Mouse (Mus musculus) E14TG2a.4 (cell line): Measurements from ENCODE around the gene Camsap1.

Experiments
- H3K27me3 ChIP-seq: 2 replicates; pipeline ENCODE4 v1.6.1; 2014; ENCODE audit warnings: low read length, control low read depth; ENCODE audit not compliant: insufficient read depth
- H3K36me3 ChIP-seq: 2 replicates; pipeline ENCODE4 v1.6.1; 2014; ENCODE audit warnings: low read length, control low read depth; ENCODE audit not compliant: insufficient read depth
- H3K4me1 ChIP-seq: replicated peaks from 2 replicates; pipeline ENCODE4 v1.6.1; 2014; ENCODE audit warnings: low read depth, low read length, control low read depth
- H3K4me3 ChIP-seq: replicated peaks from 2 replicates; pipeline ENCODE4 v1.5.1; 2014; ENCODE audit warnings: mild to moderate bottlenecking, low read length
- H3K9me3 ChIP-seq: 2 replicates; pipeline ENCODE4 v1.6.1; 2014; ENCODE audit warnings: low read length, control low read depth
- CTCF ChIP-seq: conservative IDR thresholded peaks from 2 replicates; pipeline ENCODE4 v1.5.1; 2014; ENCODE audit warnings: low read length
- NANOG ChIP-seq: IDR thresholded peaks from 2 replicates; pipeline ENCODE4 v1.6.1; 2014; ENCODE audit warnings: borderline replicate concordance, low read length, mixed read lengths
- POU5F1 ChIP-seq: IDR thresholded peaks from 2 replicates; pipeline ENCODE4 v1.6.1; 2014; ENCODE audit warnings: low read length, borderline replicate concordance

The Camsap1 gene

DNA sequence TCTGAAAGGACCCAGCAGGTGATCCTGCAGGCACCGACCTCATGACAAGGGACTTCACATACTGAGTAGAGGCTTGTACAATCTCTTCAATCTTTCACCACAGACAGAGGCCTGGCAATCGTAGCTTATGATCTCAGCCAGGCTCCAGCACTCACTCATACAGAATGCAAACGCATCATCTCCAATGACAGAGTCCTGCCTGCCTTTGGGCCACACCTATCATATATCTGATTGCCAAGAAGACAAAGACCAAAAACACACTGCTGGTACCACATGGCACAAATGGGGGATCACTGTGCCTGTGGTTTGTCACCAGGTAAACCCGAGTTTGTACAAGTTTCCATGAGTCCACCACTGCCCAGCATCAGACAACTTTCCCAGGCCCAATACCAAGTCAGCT is 34.2 kb upstream of the Camsap1 start:
- no peak for TF ChIP-seq CTCF
- TF ChIP-seq POU5F1: no peak
- no peak for TF ChIP-seq NANOG
- Histone ChIP-seq H3K4me1 (peaks cover 30% of the 10 kb centered on the region), H3K9me3 (no peaks in the 10 kb centered on the region), H3K27me3 (no peaks in the 10 kb centered on the region), H3K36me3 (peaks cover 75% of the 10 kb centered on the region), H3K4me3 (no peak overlapping the region)

DNA sequence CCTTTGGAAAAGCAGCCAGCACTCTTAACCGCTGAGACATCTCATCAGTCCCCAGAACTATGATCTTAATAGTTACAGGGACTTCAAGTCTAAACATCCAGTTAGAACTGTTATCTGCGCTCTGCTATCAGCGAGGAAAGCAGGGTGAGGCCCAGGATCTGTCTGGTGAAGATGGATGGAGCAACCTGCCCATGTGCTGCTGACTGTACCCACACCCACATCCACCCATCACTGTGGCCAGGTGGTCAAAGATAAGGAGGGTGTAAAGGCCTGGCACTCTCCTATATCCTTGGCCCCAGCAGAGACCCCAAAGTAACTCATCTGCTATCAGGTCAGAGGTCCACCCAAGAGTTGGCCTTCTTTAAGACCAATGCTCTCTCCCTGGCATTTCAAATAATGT is 30.6 kb upstream of the Camsap1 start:
- no peak overlapping the region for H3K4me3 ChIP-seq

GRCm38 (mm10) chr2:26011420-26011819 is 28.3 kb upstream of the Camsap1 start:
- no peaks in the 10 kb centered on the region for H3K27me3 ChIP-seq
- no peak for TF ChIP-seq POU5F1
- no peak for TF ChIP-seq CTCF
- TF ChIP-seq NANOG: no peak
- H3K9me3 ChIP-seq: no peaks in the 10 kb centered on the region
- no peak overlapping the region for H3K4me3 ChIP-seq
- H3K36me3 ChIP-seq: peaks cover 100% of the 10 kb centered on the region
- H3K4me1 ChIP-seq: no peaks in the 10 kb centered on the region

More for the DNA sequence above, 30.6 kb upstream of the Camsap1 start:
- H3K27me3 ChIP-seq: no peaks in the 10 kb centered on the region
- H3K9me3 ChIP-seq: no peaks in the 10 kb centered on the region
- peaks cover 98% of the 10 kb centered on the region for H3K36me3 ChIP-seq
- H3K4me1 ChIP-seq: peaks cover 13% of the 10 kb centered on the region
- no peak for TF ChIP-seq POU5F1
- no peak for TF ChIP-seq NANOG
- no peak for TF ChIP-seq CTCF

DNA sequence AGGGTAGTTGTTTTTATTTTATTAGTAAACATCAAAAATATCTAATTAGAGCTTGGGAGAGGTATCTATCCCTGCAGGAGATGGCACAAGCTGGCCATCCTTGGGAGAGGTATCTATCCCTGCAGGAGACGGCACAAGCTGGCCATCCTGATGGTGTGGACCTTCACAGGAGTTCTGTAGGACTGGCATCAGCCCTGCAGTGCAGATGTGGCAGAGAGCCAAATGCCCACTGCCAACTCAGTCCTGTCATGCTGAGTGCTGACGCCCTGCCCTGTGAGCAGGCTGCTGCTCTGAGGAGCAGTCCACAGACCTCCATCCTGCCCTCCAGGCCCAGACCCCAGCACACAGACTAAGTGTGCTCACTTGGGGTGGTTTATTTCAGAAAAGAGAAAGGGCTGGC is 18.9 kb upstream of the Camsap1 start:
- TF ChIP-seq CTCF (no peak), NANOG (no peak), POU5F1 (no peak)
- no peaks in the 10 kb centered on the region for H3K9me3 ChIP-seq

DNA sequence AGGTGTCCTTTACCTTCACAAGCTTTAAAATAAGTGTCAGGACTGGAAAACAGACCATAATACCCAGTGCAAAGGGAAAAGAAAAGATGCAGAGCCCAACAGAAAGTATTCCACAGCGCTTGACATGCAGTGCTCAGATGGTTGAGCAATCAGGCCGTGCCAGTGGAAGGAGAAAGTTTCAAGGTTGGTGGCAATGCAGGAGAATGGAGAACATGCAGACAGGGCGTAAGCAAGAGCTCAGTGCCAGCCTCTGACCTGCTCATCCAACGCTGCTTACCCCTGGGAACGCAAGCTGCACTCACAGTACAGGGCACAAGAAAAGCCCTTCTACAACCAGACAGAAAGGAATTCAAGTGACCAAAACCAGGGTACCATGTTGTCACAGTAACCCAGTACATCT is 18.1 kb upstream of the Camsap1 start:
- Histone ChIP-seq H3K36me3 (peaks cover 97% of the 10 kb centered on the region), H3K4me1 (no peaks in the 10 kb centered on the region), H3K4me3 (no peak overlapping the region), H3K27me3 (no peaks in the 10 kb centered on the region), H3K9me3 (no peaks in the 10 kb centered on the region)
- TF ChIP-seq CTCF (no peak), POU5F1 (no peak), NANOG (no peak)

More for the DNA sequence above, 18.9 kb upstream of the Camsap1 start:
- no peaks in the 10 kb centered on the region for H3K27me3 ChIP-seq
- peaks cover 99% of the 10 kb centered on the region for H3K36me3 ChIP-seq
- no peak overlapping the region for H3K4me3 ChIP-seq
- no peaks in the 10 kb centered on the region for H3K4me1 ChIP-seq

DNA sequence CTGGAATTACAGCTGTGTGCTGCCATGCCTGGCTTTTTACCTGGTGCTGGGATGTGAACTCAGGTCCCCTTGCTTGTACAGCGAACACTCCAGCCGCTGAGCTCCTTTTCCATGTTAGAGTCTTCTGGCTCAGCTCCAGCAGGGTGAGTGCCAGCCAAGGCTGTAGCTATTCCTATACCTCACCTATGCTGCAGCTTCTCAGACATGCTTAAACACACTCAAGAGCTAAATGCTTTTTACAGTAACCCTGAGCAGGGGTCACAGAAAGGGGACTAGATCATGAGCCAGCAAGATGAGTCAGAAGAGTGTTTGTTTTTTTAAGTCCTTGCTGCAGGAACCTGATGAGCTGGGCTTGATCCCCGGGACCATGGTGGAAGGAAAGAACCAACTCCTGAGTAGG is 14.6 kb upstream of the Camsap1 start:
- H3K9me3 ChIP-seq: no peaks in the 10 kb centered on the region
- H3K27me3 ChIP-seq: no peaks in the 10 kb centered on the region
- peaks cover 9% of the 10 kb centered on the region for H3K4me1 ChIP-seq
- H3K36me3 ChIP-seq: peaks cover 66% of the 10 kb centered on the region
- H3K4me3 ChIP-seq: no peak overlapping the region
- TF ChIP-seq POU5F1 (no peak), CTCF (no peak), NANOG (no peak)

DNA sequence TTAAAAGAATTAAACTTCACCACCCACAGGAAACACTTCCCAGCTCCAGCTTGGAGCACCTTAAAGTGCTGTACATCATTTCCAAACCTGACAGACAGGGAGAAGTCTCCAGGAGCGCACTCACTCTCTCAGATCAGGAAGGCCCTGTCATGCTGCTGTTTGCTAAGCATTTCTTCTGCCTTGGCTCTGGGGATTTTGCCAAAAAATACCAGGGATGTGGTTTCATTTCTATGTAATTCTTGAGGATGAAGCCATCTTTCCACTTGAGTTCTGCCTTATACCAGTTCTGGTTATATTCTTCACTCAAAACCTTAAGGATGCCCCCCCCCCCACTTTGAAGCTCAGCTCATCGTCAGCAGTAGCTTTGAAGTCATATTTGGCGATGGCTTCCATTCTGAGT is 11.7 kb upstream of the Camsap1 start:
- no peaks in the 10 kb centered on the region for H3K9me3 ChIP-seq

DNA sequence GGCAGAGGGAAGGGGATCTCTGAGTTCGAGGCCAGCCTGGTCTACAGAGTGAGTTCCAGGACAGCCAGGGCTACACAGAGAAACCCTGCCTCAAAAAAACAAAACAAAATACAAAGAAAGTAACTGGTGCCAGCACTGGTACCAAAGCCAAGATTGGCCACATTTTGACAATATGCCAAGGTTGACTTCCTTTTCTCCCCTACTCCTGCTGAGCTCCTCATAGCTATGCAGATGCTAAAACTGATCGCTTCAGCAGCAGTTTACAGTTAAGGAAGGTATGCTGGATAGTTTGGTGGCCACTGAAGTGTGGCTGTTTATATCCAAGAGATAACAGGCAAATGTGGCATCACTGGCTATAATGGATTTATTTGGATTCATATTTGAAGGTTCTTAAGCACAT is 9.2 kb upstream of the Camsap1 start:
- Histone ChIP-seq H3K36me3 (peaks cover 13% of the 10 kb centered on the region), H3K4me3 (no peak overlapping the region), H3K9me3 (no peaks in the 10 kb centered on the region), H3K4me1 (peaks cover 19% of the 10 kb centered on the region), H3K27me3 (no peaks in the 10 kb centered on the region)
- TF ChIP-seq CTCF (no peak), NANOG (peak; percentile 18; the same call in 1 of the 2 replicates), POU5F1 (no peak)

More for the DNA sequence above, 11.7 kb upstream of the Camsap1 start:
- Histone ChIP-seq H3K36me3 (peaks cover 38% of the 10 kb centered on the region), H3K4me1 (peaks cover 19% of the 10 kb centered on the region), H3K27me3 (no peaks in the 10 kb centered on the region), H3K4me3 (no peak overlapping the region)
- no peak for TF ChIP-seq CTCF
- no peak for TF ChIP-seq POU5F1
- TF ChIP-seq NANOG: no peak

GRCm38 (mm10) chr2:25989651-25990050 is 6.6 kb upstream of the Camsap1 start:
- Histone ChIP-seq H3K4me3 (no peak overlapping the region), H3K36me3 (0 out of 2 replicates have a peak, but pooled peaks cover 1% of the 10 kb centered on the region), H3K9me3 (no peaks in the 10 kb centered on the region), H3K27me3 (no peaks in the 10 kb centered on the region; the same call in 1 of the 2 replicates), H3K4me1 (peaks cover 19% of the 10 kb centered on the region)
- TF ChIP-seq NANOG (no peak), POU5F1 (no peak), CTCF (no peak)
